Mouse (Mus musculus) olfactory bulb, adult 2 months (tissue): ENCODE results near the gene Stub1.

ENCODE experiments used
- CTCF ChIP-seq: fragments of 200-500 bp; IDR thresholded peaks from 2 replicates; pipeline ENCODE4 v1.5.1; 2012; ENCODE audit warnings: low read depth, mild to moderate bottlenecking, low read length, moderate library complexity; ENCODE audit not compliant: insufficient read depth
- POLR2A ChIP-seq: fragments of 200-500 bp; IDR thresholded peaks from 2 replicates; pipeline ENCODE4 v1.6.1; 2012; ENCODE audit warnings: mild to moderate bottlenecking, low read depth, low read length, moderate library complexity; ENCODE audit not compliant: insufficient read depth

DNA sequence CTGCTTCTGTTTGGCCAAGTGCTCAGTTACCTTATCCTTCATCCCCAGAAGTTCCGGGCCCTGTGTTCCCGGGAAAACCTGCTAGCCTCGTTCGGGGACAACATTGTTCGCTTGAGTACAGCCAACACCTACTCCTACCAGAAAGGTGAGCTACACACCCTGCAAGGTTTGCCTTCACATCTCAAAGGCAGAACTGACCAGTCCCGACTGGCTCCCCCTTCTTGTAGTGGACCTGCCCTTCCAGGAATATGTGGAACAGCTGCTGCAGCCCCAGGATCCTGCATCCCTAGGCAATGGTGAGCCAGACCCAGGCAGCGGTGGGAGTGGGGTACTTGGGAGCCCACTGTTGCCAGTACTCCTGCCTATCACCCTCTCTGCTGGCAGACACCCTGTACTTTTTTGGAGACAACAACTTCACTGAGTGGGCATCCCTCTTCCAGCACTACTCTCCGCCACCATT, 3.6 kb downstream of the Stub1 start:
- TF ChIP-seq POLR2A (no peak), CTCF (no peak)
